Mouse (Mus musculus): ENCODE measurements around the gene Cldn34b1. TPM values are rescaled to one million over a fixed set of nuclear protein-coding genes. Genes with fewer than 3 reads are reported as not detected.
"Not testable (repeated sequence)": the region's sequence is repeated elsewhere in the genome, so short reads cannot be mapped to it uniquely, and the experiment has no call there.

Gene Cldn34b1
- not detected for total RNA-seq (2021)

- DNase-seq (ENCODE audit: extremely low spot score in 1 of 2, low spot score in 1 of 2): not testable (repeated sequence)
Measured at GRCm38 (mm10) chrX:154890167-154890566, at the start of gene Cldn34b1. Gene Cldn34b1 (minus strand): TSS chrX:154890267.

- not testable (repeated sequence) for DNase-seq (ENCODE audit: extremely low spot score in 1 of 2, low spot score in 1 of 2)
Measured at GRCm38 (mm10) chrX:154935887-154936286, 45.8 kb upstream of the Cldn34b1 start, which contains the start of gene Magea6. Gene Magea6 (minus strand): TSS chrX:154935987.

Other genes with a start within 250 kb of the Cldn34b1 start
- gene Magea6, start 45.7 kb upstream of the Cldn34b1 start, total RNA-seq (2021): not detected
- not detected for gene Magea3, start 59.2 kb upstream of the Cldn34b1 start, total RNA-seq (2021)
- gene Magea8, start 105.6 kb upstream of the Cldn34b1 start, total RNA-seq (2021): not detected
- not detected for gene Magea5, start 172.9 kb upstream of the Cldn34b1 start, total RNA-seq (2021)
- gene Magea1, start 199.5 kb upstream of the Cldn34b1 start, total RNA-seq (2021): not detected
- gene Magea2, start 203.4 kb upstream of the Cldn34b1 start, total RNA-seq (2021): not detected
- gene Cldn34b2, start 238.1 kb upstream of the Cldn34b1 start, total RNA-seq (2021): not detected

Data from layer of hippocampus, postnatal 25 days (tissue).